Mouse (Mus musculus): ENCODE data around the gene Ubac2.

- TF ChIP-seq CTCF (IDR thresholded peaks at IDR 0.05; ENCODE audit: low read depth): no peak
- no peak for TF ChIP-seq EP300 (IDR thresholded peaks at IDR 0.05; ENCODE audit: low read depth)
Observed at GRCm38 (mm10) chr14:122012814-122013213, 134.4 kb downstream of the Ubac2 start.
